Mouse (Mus musculus): ENCODE data around the gene Magi3. TPM values are rescaled to one million over a fixed set of nuclear protein-coding genes. Genes with fewer than 3 reads are reported as not detected.

Magi3 gene
- polyA plus RNA-seq (2016; fragmentation: Nextera tagmentation; extraction: Ambion mirVana), result 6.7 and 6.9 TPM in 2 replicates

DNA sequence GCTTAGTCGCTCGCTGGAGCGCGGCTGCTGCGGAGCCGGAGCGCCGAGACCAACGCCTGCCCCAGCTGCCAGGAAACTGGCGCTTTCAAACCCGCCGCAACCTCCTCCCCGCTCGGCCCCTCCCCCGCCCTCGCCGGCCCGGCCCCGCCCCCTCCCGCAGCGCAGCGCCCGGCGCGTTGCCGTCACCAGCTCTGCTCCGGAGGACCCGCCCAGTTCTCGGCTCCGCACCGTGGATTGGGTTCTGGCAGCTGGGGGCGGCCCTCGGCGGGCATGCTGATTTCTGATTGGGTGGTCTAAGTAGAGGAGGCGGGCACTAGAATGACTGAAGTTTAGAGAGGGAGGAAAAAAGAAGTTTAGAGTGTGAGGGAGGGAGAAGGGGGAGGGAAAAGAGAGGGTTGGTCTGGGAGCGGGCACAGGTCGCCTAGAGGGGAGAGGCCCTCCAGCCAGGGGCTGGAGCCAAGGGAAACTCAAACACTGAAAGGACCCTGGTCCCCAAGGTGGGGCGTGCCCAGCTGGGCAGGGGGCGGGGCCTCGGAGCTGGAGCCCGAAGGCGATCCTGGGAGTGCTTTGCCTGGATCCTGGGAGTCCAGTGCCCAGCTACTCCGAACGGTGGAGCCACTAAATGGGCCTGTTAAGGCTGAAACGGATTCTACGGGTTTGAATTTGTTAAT is at the start of gene Magi3:
TSS of gene Magi3 (minus strand) at position 80 of the 671 bp plus-strand sequence.
- no peaks in the 10 kb centered on the region for H3K9me3 ChIP-seq
- no peaks in the 10 kb centered on the region for H3K36me3 ChIP-seq
- WGBS, result under 1% methylated on average over 46 of the region's 46 CpGs
- H3K4me1 ChIP-seq, result peaks cover 5% of the 10 kb centered on the region
- H3K27ac ChIP-seq, result peak within 1 kb of the TSS; percentile 92
- H3K9ac ChIP-seq, result peak within 1 kb of the TSS; percentile 83
- H3K27me3 ChIP-seq (replicated peaks), result no peaks in the 10 kb centered on the region
- peak; percentile 99 for ATAC-seq (ENCODE audit: low FRiP score, low read depth)
- peak within 1 kb of the TSS; percentile 90 for H3K4me3 ChIP-seq
- H3K4me2 ChIP-seq (replicated peaks), result peak within 1 kb of the TSS; percentile 86

DNA sequence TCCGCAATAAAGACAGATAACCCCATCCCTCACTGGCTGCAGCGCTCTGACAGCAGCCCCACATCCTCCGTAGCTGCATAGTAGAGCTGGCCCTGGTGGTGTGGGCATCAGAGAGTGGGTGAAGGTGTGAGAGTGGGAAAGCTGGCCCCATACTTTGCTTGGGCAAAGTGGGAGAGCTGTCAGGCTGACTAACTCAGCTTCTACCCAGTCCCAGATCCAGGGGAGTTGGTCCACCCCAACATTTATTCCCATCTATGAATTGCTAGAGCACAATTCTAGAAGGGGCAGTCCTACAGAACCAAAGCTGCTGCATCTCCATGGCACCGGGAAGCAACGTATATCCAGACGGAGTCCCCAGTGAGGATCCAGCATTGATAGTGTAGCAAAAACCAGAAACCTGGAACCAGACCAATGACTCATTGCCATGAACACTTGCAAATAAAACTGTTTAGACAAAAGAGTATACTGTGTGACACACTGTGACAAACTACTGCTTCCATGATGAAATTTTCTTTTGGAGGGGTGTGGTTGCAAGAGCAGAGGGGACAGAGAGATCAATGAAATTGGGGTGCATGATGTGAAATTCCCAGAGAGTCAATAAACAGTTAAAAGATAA is 44.5 kb upstream of the Magi3 start:
- H3K4me1 ChIP-seq, result no peaks in the 10 kb centered on the region
- H3K9me3 ChIP-seq, result no peaks in the 10 kb centered on the region
- no peaks in the 10 kb centered on the region for H3K36me3 ChIP-seq
- no peak for ATAC-seq (ENCODE audit: low FRiP score, low read depth)
- H3K4me2 ChIP-seq (replicated peaks), result no peak overlapping the region
- 90% methylated on average over 6 of the region's 6 CpGs for WGBS
- no peaks in the 10 kb centered on the region for H3K27me3 ChIP-seq (replicated peaks)
- H3K9ac ChIP-seq, result no peak overlapping the region
- H3K27ac ChIP-seq, result no peak overlapping the region
- no peak overlapping the region for H3K4me3 ChIP-seq

- Histone ChIP-seq H3K27ac (no peak overlapping the region), H3K9me3 (no peaks in the 10 kb centered on the region), H3K4me2 (replicated peaks) (no peak overlapping the region), H3K4me1 (no peaks in the 10 kb centered on the region), H3K9ac (no peak overlapping the region), H3K4me3 (no peak overlapping the region), H3K27me3 (replicated peaks) (no peaks in the 10 kb centered on the region), H3K36me3 (no peaks in the 10 kb centered on the region)
- no peak for ATAC-seq (ENCODE audit: low FRiP score, low read depth)
- 72% methylated on average over 5 of the region's 5 CpGs for WGBS
Observed at GRCm38 (mm10) chr3:104260221-104260620, 40.0 kb upstream of the Magi3 start.

DNA sequence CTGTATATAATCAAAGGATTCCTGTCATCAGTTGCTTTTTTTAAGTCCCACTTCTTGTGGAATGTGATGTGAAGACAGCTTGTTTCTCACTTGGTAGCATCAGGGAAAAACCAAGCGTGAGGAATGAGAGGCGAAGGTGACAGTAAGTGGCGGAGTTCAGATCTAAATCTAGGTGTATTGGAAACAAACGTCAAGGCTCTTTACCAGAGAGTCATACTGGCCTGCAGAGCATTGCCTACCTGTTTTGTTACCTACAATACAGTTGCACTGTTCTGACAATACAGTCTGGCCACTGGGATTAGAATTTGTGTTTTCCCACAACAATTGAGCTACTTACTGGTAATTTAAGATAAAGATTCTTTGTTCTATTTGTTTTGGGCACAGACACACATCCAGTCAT is 39.0 kb upstream of the Magi3 start:
- ATAC-seq (ENCODE audit: low FRiP score, low read depth), result no peak
- H3K36me3 ChIP-seq, result no peaks in the 10 kb centered on the region
- H3K4me3 ChIP-seq, result no peak overlapping the region
- 89% methylated on average over 4 of the region's 4 CpGs for WGBS
- no peak overlapping the region for H3K9ac ChIP-seq
- H3K4me1 ChIP-seq, result no peaks in the 10 kb centered on the region
- no peaks in the 10 kb centered on the region for H3K9me3 ChIP-seq
- H3K4me2 ChIP-seq (replicated peaks), result no peak overlapping the region
- H3K27me3 ChIP-seq (replicated peaks), result no peaks in the 10 kb centered on the region
- no peak overlapping the region for H3K27ac ChIP-seq

GRCm38 (mm10) chr3:104257041-104257440 is 36.9 kb upstream of the Magi3 start:
- Histone ChIP-seq H3K4me1 (no peaks in the 10 kb centered on the region), H3K27me3 (replicated peaks) (no peaks in the 10 kb centered on the region), H3K9me3 (no peaks in the 10 kb centered on the region), H3K36me3 (no peaks in the 10 kb centered on the region), H3K9ac (no peak overlapping the region), H3K4me3 (no peak overlapping the region), H3K4me2 (replicated peaks) (no peak overlapping the region), H3K27ac (no peak overlapping the region)
- 77% methylated on average over 3 of the region's 3 CpGs for WGBS
- no peak for ATAC-seq (ENCODE audit: low FRiP score, low read depth)

- Histone ChIP-seq H3K4me3 (no peak overlapping the region), H3K27me3 (replicated peaks) (no peaks in the 10 kb centered on the region), H3K9ac (no peak overlapping the region), H3K36me3 (no peaks in the 10 kb centered on the region), H3K4me1 (no peaks in the 10 kb centered on the region), H3K4me2 (replicated peaks) (no peak overlapping the region), H3K9me3 (no peaks in the 10 kb centered on the region), H3K27ac (no peak overlapping the region)
- no peak for ATAC-seq (ENCODE audit: low FRiP score, low read depth)
- 52% methylated on average over 3 of the region's 3 CpGs for WGBS
Observed at GRCm38 (mm10) chr3:104253760-104254159, 33.6 kb upstream of the Magi3 start.

DNA sequence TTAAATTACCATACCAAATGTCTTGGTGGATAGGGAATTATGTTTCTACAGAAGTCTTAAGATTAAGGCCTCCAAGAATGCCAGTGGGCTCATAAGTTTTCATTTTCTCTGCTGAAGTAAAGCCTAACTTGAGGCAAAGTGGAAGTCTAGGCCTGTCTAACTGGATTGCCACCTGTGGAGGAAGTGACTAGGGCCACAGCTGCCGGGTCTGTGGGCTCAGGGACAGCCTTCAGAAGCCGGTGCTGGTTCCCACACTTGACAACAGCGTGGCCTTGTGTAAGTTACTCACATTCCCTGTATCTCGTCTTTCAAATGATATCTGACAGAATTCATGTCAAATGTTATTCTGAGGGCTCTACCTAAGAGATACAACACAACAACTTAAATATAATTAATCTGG is 27.7 kb upstream of the Magi3 start:
- Histone ChIP-seq H3K4me3 (no peak overlapping the region), H3K27ac (no peak overlapping the region), H3K9ac (no peak overlapping the region), H3K4me1 (no peaks in the 10 kb centered on the region), H3K27me3 (replicated peaks) (no peaks in the 10 kb centered on the region), H3K9me3 (no peaks in the 10 kb centered on the region), H3K36me3 (no peaks in the 10 kb centered on the region), H3K4me2 (replicated peaks) (no peak overlapping the region)
- no peak for ATAC-seq (ENCODE audit: low FRiP score, low read depth)
- WGBS, result 82% methylated on average over 4 of the region's 4 CpGs

GRCm38 (mm10) chr3:104247057-104247456 is 26.9 kb upstream of the Magi3 start:
- H3K27me3 ChIP-seq (replicated peaks), result no peaks in the 10 kb centered on the region
- no peaks in the 10 kb centered on the region for H3K36me3 ChIP-seq
- WGBS, result 58% methylated on average over 1 of the region's 1 CpGs
- H3K9me3 ChIP-seq, result no peaks in the 10 kb centered on the region
- H3K9ac ChIP-seq, result no peak overlapping the region
- no peak overlapping the region for H3K4me3 ChIP-seq
- no peak overlapping the region for H3K27ac ChIP-seq
- ATAC-seq (ENCODE audit: low FRiP score, low read depth), result no peak
- H3K4me1 ChIP-seq, result no peaks in the 10 kb centered on the region
- H3K4me2 ChIP-seq (replicated peaks), result no peak overlapping the region

DNA sequence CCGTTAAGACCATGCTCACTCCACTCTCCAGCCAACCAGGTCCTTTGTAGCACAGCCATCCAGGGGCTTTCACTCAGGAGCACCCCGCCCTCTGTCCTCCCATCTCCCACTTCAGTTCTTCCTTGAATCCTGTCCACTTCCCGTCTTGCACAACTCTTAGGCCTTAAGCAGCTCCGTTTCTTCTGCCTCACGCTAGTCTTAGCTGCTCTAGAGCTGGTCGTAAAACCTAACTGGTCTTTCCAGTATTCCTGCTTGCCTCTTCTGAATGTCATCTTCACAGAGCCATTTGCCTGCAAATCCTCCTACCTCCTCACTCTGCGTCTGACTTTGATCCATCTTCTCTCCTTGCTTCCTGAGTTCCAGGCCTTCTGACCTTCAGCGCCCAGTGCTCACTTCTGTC is 24.2 kb upstream of the Magi3 start:
- 84% methylated on average over 8 of the region's 8 CpGs for WGBS
- H3K9ac ChIP-seq, result no peak overlapping the region
- H3K4me1 ChIP-seq, result no peaks in the 10 kb centered on the region
- H3K9me3 ChIP-seq, result no peaks in the 10 kb centered on the region
- no peaks in the 10 kb centered on the region for H3K27me3 ChIP-seq (replicated peaks)
- no peak overlapping the region for H3K4me2 ChIP-seq (replicated peaks)
- no peak for ATAC-seq (ENCODE audit: low FRiP score, low read depth)
- no peak overlapping the region for H3K27ac ChIP-seq
- no peaks in the 10 kb centered on the region for H3K36me3 ChIP-seq
- no peak overlapping the region for H3K4me3 ChIP-seq

DNA sequence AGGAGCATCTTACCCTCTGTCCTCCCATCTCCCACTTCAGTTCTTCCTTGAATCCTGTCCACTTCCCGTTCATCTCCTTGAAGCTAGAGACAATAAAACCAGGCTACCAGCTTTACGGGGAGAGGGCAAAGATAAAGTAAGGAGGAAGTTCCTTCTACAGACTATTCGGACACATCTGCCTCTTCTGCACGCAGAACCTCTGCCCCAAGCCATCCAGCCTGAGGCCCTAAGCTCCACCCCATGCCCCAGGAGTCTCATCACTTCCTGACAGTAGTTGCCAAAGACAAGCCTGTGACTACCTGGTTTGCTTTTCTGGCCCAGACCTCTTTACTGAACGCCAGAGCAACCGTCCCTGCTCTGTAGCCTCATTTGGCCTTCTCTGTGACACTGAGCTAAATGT is 23.8 kb upstream of the Magi3 start:
- no peak overlapping the region for H3K27ac ChIP-seq
- H3K9ac ChIP-seq, result no peak overlapping the region
- ATAC-seq (ENCODE audit: low FRiP score, low read depth), result no peak
- no peaks in the 10 kb centered on the region for H3K4me1 ChIP-seq
- no peaks in the 10 kb centered on the region for H3K9me3 ChIP-seq
- 87% methylated on average over 6 of the region's 6 CpGs for WGBS
- no peaks in the 10 kb centered on the region for H3K27me3 ChIP-seq (replicated peaks)
- H3K36me3 ChIP-seq, result no peaks in the 10 kb centered on the region
- H3K4me3 ChIP-seq, result no peak overlapping the region
- no peak overlapping the region for H3K4me2 ChIP-seq (replicated peaks)

DNA sequence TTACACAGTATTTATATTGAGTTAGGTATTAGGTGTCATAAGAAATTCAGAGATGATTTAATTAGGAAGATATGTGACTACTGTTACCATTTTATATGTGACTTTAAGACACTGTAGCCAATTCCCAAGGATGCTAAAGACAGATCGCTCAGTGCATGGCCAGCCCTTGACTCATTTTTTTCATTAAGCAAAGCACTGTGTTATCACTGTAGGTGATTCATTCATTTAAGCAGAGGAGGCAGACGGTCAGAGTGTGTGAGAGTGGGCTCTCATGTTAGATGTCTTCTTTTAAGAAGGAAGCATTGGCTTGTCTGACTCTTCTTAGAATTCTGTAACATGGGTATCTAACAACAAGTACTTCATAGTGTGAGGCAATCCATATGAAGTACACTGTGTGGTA is 19.6 kb upstream of the Magi3 start:
- Histone ChIP-seq H3K4me2 (replicated peaks) (no peak overlapping the region), H3K9me3 (no peaks in the 10 kb centered on the region), H3K4me3 (no peak overlapping the region), H3K36me3 (no peaks in the 10 kb centered on the region), H3K27ac (no peak overlapping the region), H3K27me3 (replicated peaks) (no peaks in the 10 kb centered on the region), H3K4me1 (peaks cover 4% of the 10 kb centered on the region; the same call in 1 of the 2 replicates), H3K9ac (no peak overlapping the region)
- 89% methylated on average over 2 of the region's 2 CpGs for WGBS
- no peak for ATAC-seq (ENCODE audit: low FRiP score, low read depth)

- Histone ChIP-seq H3K4me2 (replicated peaks) (no peak overlapping the region), H3K4me1 (peaks cover 4% of the 10 kb centered on the region; the same call in 1 of the 2 replicates), H3K9me3 (no peaks in the 10 kb centered on the region), H3K4me3 (no peak overlapping the region), H3K9ac (no peak overlapping the region), H3K27me3 (replicated peaks) (no peaks in the 10 kb centered on the region), H3K36me3 (no peaks in the 10 kb centered on the region), H3K27ac (no peak overlapping the region)
- 91% methylated on average over 2 of the region's 2 CpGs for WGBS
- no peak for ATAC-seq (ENCODE audit: low FRiP score, low read depth)
Observed at GRCm38 (mm10) chr3:104239376-104239775, 19.2 kb upstream of the Magi3 start.
